Mouse (Mus musculus) E14TG2a.4 (cell line): Measurements from ENCODE around the gene Brwd1.

ENCODE experiments used
- CTCF ChIP-seq: conservative IDR thresholded peaks from 2 replicates; pipeline ENCODE4 v1.5.1; 2014; ENCODE audit warnings: low read length
- NANOG ChIP-seq: IDR thresholded peaks from 2 replicates; pipeline ENCODE4 v1.6.1; 2014; ENCODE audit warnings: borderline replicate concordance, low read length, mixed read lengths
- POU5F1 ChIP-seq: IDR thresholded peaks from 2 replicates; pipeline ENCODE4 v1.6.1; 2014; ENCODE audit warnings: low read length, borderline replicate concordance

DNA sequence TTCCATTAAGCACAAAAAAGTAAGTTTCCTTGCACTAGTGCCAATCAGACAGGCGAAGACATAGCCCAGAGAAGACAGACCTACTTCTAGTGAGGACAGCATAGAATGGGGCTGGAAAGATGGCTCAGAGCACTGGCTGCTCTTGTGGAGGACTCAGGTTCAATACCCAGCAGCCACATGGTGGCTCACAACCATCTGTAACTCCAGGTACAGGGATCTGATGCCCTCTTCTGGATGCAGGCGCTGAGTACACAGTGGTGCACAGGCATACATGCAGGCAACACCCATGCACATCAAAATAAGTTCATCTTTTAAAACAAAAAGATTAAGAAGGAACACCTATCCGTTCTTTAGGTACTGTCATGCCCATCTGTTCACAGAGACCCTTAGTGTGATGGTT is 128.0 kb downstream of the Brwd1 start:
- TF ChIP-seq CTCF (no peak), POU5F1 (no peak), NANOG (no peak)
